Mouse (Mus musculus) lung, embryonic 16.5 days (tissue): ENCODE results near the gene Npc2. TPM values are rescaled to one million over a fixed set of nuclear protein-coding genes. Genes with fewer than 3 reads are reported as not detected.
A peak's percentile ranks its signal among the peaks of the same experiment; 100 is the strongest.

Source experiments
- ATAC-seq: fragments of 200-750 bp; cut with Nextera tagmentation; 2 replicates; pipeline ENCODE4 v1.8.0; 2017; ENCODE audit warnings: low read depth, mild to moderate bottlenecking, moderate library complexity
- H3K27ac ChIP-seq: fragments of 300-500 bp; sonication (generic); 2 replicates; pipeline ENCODE4 v1.5.1; 2014; ENCODE audit warnings: mild to moderate bottlenecking, control low read depth, low read length
- H3K27me3 ChIP-seq: fragments of 300-500 bp; sonication (generic); 2 replicates; pipeline ENCODE4 v1.6.1; 2014; ENCODE audit warnings: low read depth, low read length, mixed read lengths; ENCODE audit not compliant: control insufficient read depth, insufficient read depth
- H3K36me3 ChIP-seq: fragments of 300-500 bp; sonication (generic); 2 replicates; pipeline ENCODE4 v1.6.1; 2014; ENCODE audit warnings: low read length; ENCODE audit not compliant: control insufficient read depth, insufficient read depth
- H3K4me1 ChIP-seq: fragments of 300-500 bp; sonication (generic); replicated peaks from 2 replicates; pipeline ENCODE4 v1.6.1; 2014; ENCODE audit warnings: low read length, mixed read lengths; ENCODE audit not compliant: control insufficient read depth, insufficient read depth
- H3K4me2 ChIP-seq: fragments of 300-500 bp; sonication (generic); 2 replicates; pipeline ENCODE4 v1.6.1; 2014; ENCODE audit warnings: low read depth, low read length, control low read depth
- H3K4me3 ChIP-seq: fragments of 300-500 bp; sonication (generic); 2 replicates; pipeline ENCODE4 v1.5.1; 2014; ENCODE audit warnings: mild to moderate bottlenecking, low read length, control low read depth
- H3K9ac ChIP-seq: fragments of 300-500 bp; sonication (generic); 2 replicates; pipeline ENCODE4 v1.6.1; 2014; ENCODE audit warnings: low read length, control low read depth
- H3K9me3 ChIP-seq: fragments of 300-500 bp; sonication (generic); 2 replicates; pipeline ENCODE4 v1.6.1; 2016; ENCODE audit warnings: low read length; ENCODE audit not compliant: control insufficient read depth
- WGBS: fragments of 180-500 bp; shearing (Covaris S2); extraction: QIAGEN DNeasy Blood & Tissue Kit; methylation state at CpG from one replicate; pipeline ENCODE4 v1.1.7; 2014; 5-methylcytosine and 5-hydroxymethylcytosine counted together
- polyA plus RNA-seq: library from polyadenylated mRNA; unstranded; fragments of >200 nt; fragmentation: Nextera tagmentation; extraction: Ambion mirVana; gene quantifications from 2 replicates; pipeline ENCODE4 v1.2.1, GENCODE M21; 2015

Npc2 gene
- 185 and 217 TPM in 2 replicates for polyA plus RNA-seq

- Histone ChIP-seq H3K27ac (peak within 1 kb of the TSS; percentile 88), H3K9me3 (no peaks in the 10 kb centered on the region), H3K27me3 (no peaks in the 10 kb centered on the region), H3K4me1 (peaks cover 18% of the 10 kb centered on the region), H3K4me2 (peak within 1 kb of the TSS; percentile 67), H3K9ac (peak within 1 kb of the TSS; percentile 78), H3K36me3 (no peaks in the 10 kb centered on the region), H3K4me3 (peak within 1 kb of the TSS; percentile 69)
- under 1% methylated on average over 47 of the region's 50 CpGs for WGBS
- ATAC-seq = peak; percentile 98
Observed at GRCm38 (mm10) chr12:84772726-84773441, at the start of gene Npc2, which contains the start of gene Isca2. TSS of gene Npc2 (minus strand) at chr12:84773152. TSS of gene Isca2 (plus strand) at chr12:84773251.

- H3K4me3 ChIP-seq = no peak overlapping the region
- peak; percentile 30; the same call in 1 of the 2 replicates for ATAC-seq
- no peaks in the 10 kb centered on the region for H3K36me3 ChIP-seq
- H3K27ac ChIP-seq = no peak overlapping the region
- peaks cover 16% of the 10 kb centered on the region; the same call in 1 of the 2 replicates for H3K4me1 ChIP-seq
- no peak overlapping the region for H3K4me2 ChIP-seq
- no peak overlapping the region for H3K9ac ChIP-seq
- WGBS = 70% methylated on average over 13 of the region's 13 CpGs
- no peaks in the 10 kb centered on the region for H3K9me3 ChIP-seq
- H3K27me3 ChIP-seq = no peaks in the 10 kb centered on the region
Observed at GRCm38 (mm10) chr12:84819236-84820168, 46.5 kb upstream of the Npc2 start.

- Histone ChIP-seq H3K9me3 (no peaks in the 10 kb centered on the region), H3K27ac (no peak overlapping the region), H3K36me3 (no peaks in the 10 kb centered on the region), H3K4me1 (peaks cover 21% of the 10 kb centered on the region), H3K27me3 (no peaks in the 10 kb centered on the region), H3K9ac (no peak overlapping the region), H3K4me3 (no peak overlapping the region), H3K4me2 (no peak overlapping the region)
- no peak for ATAC-seq
- 61% methylated on average over 4 of the region's 4 CpGs for WGBS
Observed at GRCm38 (mm10) chr12:84818496-84818895, 45.5 kb upstream of the Npc2 start.

GRCm38 (mm10) chr12:84814663-84815325, 41.8 kb upstream of the Npc2 start:
- Histone ChIP-seq H3K27ac (peak overlapping the region; percentile 85), H3K9me3 (no peaks in the 10 kb centered on the region), H3K9ac (no peak overlapping the region), H3K4me3 (no peak overlapping the region), H3K4me2 (peak overlapping the region; percentile 16; the same call in 1 of the 2 replicates), H3K36me3 (no peaks in the 10 kb centered on the region), H3K27me3 (no peaks in the 10 kb centered on the region), H3K4me1 (peaks cover 24% of the 10 kb centered on the region)
- ATAC-seq = peak; percentile 86
- WGBS = 50% methylated on average over 3 of the region's 3 CpGs

DNA sequence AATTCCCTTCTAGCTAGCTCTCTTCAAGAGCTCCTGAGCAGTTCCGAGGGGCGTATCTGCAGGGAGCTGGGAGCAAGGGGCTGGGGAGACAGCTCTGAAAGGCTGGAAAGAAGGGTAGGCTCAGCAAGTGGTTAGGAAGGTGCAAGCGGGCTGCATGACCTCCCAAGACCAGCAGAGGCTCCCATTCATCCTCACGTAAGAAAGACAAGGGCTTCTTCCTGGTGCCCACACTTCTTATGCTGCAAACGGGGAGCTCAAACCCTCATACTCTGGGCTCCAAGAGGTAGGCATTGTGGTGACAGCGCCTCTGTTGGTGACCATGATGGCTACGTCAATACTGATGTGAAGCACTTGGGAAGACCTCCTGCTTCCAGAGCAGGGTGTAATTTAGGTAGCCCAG, 40.8 kb upstream of the Npc2 start:
- ATAC-seq = no peak
- peak overlapping the region; percentile 85 for H3K27ac ChIP-seq
- no peak overlapping the region for H3K9ac ChIP-seq
- H3K4me3 ChIP-seq = no peak overlapping the region
- H3K27me3 ChIP-seq = no peaks in the 10 kb centered on the region
- 41% methylated on average over 7 of the region's 7 CpGs for WGBS
- H3K4me1 ChIP-seq = peaks cover 24% of the 10 kb centered on the region
- no peak overlapping the region for H3K4me2 ChIP-seq
- H3K9me3 ChIP-seq = no peaks in the 10 kb centered on the region
- H3K36me3 ChIP-seq = no peaks in the 10 kb centered on the region

- Histone ChIP-seq H3K27ac (no peak overlapping the region), H3K4me2 (no peak overlapping the region), H3K36me3 (no peaks in the 10 kb centered on the region), H3K9ac (no peak overlapping the region), H3K27me3 (no peaks in the 10 kb centered on the region), H3K4me3 (no peak overlapping the region), H3K4me1 (peaks cover 29% of the 10 kb centered on the region), H3K9me3 (no peaks in the 10 kb centered on the region)
- no peak for ATAC-seq
- WGBS = 52% methylated on average over 3 of the region's 3 CpGs
Observed at GRCm38 (mm10) chr12:84812004-84812403, 39.1 kb upstream of the Npc2 start.

- peaks cover 34% of the 10 kb centered on the region for H3K4me1 ChIP-seq
- no peak overlapping the region for H3K9ac ChIP-seq
- no peaks in the 10 kb centered on the region for H3K27me3 ChIP-seq
- no peak for ATAC-seq
- no peaks in the 10 kb centered on the region for H3K9me3 ChIP-seq
- H3K4me2 ChIP-seq = no peak overlapping the region
- no peaks in the 10 kb centered on the region for H3K36me3 ChIP-seq
- no peak overlapping the region for H3K27ac ChIP-seq
- WGBS = 54% methylated on average over 4 of the region's 4 CpGs
- no peak overlapping the region for H3K4me3 ChIP-seq
Observed at GRCm38 (mm10) chr12:84811510-84811909, 38.6 kb upstream of the Npc2 start.

- Histone ChIP-seq H3K4me1 (peaks cover 36% of the 10 kb centered on the region), H3K36me3 (no peaks in the 10 kb centered on the region), H3K27me3 (no peaks in the 10 kb centered on the region), H3K27ac (no peak overlapping the region), H3K4me3 (no peak overlapping the region), H3K9ac (no peak overlapping the region), H3K9me3 (no peaks in the 10 kb centered on the region), H3K4me2 (no peak overlapping the region)
- ATAC-seq = no peak
- WGBS = 50% methylated on average over 1 of the region's 1 CpGs
Observed at GRCm38 (mm10) chr12:84810810-84811209, 37.9 kb upstream of the Npc2 start.

- ATAC-seq = no peak
Observed at GRCm38 (mm10) chr12:84809033-84809432, 36.1 kb upstream of the Npc2 start.

More at GRCm38 (mm10) chr12:84809033-84809432, 36.1 kb upstream of the Npc2 start:
- 67% methylated on average over 6 of the region's 6 CpGs for WGBS
- Histone ChIP-seq H3K27me3 (no peaks in the 10 kb centered on the region), H3K36me3 (no peaks in the 10 kb centered on the region), H3K4me3 (no peak overlapping the region), H3K27ac (no peak overlapping the region), H3K4me2 (no peak overlapping the region), H3K9ac (no peak overlapping the region), H3K9me3 (no peaks in the 10 kb centered on the region), H3K4me1 (peaks cover 22% of the 10 kb centered on the region)
